Mouse (Mus musculus): Measurements from ENCODE around the gene Nmnat1.

GRCm38 (mm10) chr4:149499790-149500189 lies 14.8 kb upstream of the Nmnat1 start:
- TF ChIP-seq POLR2A (IDR thresholded peaks at IDR 0.05; ENCODE audit: borderline replicate concordance, low read depth, low read length) (no peak), CTCF (IDR thresholded peaks at IDR 0.05; ENCODE audit: low read depth, low read length) (no peak)
